Mouse (Mus musculus) CD4-positive, CD25-positive, alpha-beta regulatory T cell, adult 4 months (primary cell): ENCODE measurements around the gene Zfp385a. TPM values are rescaled to one million over a fixed set of nuclear protein-coding genes. Genes with fewer than 3 reads are reported as not detected.

Source experiments
- ATAC-seq: one replicate; pipeline ENCODE4 v1.8.0; 2017
- polyA plus RNA-seq, 2 experiments: library from polyadenylated mRNA; unstranded; fragments of 100-300 nt; shearing (Covaris generic); gene quantifications; one replicate each; pipeline ENCODE4 v1.2.1; 2017

Gene Zfp385a
- polyA plus RNA-seq, result not detected

DNA sequence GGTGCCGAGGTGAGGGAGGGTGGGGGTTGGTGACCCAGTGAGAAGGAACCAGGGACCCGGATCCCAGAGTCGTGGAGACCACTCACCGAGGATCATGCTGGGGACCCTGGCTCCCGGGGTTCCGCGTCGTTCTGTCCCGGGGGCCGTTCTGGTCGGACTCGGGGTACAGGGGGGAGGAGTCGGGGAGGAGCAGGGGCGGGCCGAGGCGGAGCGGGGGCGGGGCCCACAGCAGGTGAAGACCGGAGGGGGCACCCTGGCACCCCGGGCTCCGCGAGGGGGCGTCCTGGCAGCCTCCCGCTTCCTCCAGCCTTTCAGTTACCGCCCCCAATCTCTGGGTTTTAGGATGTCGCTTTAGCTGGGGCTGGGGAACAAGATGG lies at the start of gene Zfp385a:
TSS of gene Zfp385a (minus strand) at position 133 of the 377 bp plus-strand sequence.
- ATAC-seq, result peak; percentile 65

DNA sequence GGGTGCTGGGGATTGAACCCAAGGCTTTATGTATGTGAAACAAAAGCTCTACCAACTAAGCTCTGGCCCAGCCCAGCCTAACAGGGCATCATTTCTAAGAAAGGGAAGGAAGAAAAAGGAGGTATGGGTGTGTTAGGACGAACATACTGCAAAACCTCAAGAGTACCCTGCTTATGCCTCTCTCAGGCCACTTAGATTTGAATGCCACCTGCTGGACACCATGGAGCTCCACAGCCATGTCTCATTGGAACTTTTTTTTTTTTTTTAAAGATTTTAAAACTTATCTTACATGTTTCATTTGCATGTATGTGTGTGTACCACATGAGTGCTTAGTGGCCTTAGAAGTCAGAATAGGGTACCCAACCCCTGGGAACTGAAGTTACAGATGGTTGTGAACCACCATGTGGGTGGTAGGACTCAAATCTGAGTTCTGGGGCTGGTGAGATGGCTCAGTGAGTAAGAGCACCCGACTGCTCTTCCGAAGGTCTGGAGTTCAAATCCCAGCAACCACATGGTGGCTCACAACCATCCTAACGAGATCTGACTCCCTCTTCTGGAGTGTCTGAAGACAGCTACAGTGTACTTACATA lies 48.8 kb upstream of the Zfp385a start:
- no peak for ATAC-seq

DNA sequence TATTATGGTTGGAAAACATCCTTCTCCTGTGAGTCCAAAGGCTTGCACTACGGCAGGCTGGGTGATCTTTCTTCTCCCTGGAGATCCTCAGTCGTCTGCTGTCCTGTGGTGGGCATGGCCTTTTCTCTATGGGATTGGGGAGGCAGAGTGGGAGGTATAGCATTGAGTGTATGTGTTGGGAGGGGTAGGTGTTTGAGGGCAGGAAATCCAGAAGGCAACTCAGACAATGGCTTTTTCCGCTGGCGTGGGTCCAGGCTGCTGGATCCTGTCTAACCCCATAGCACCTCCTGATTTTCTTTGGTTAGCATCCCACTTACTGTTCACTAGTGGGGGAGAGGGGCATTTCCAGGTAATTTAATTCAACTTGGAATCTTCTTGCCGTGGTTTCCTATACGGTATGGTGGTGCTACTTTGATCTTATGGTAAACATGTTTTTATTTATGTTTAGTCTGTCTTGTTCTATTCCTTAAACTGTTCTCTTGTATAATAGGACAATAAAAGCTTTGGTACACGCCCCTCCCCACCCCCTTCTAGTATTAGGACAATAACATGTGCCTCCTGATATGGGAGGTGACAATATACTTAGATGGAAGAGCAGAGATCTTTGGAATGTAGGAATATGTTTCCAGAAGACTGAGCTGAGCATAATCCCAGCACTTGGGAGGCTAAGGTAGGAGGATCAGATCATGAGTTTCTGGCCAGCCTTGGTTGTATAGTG lies 44.0 kb upstream of the Zfp385a start:
- ATAC-seq, result no peak

DNA sequence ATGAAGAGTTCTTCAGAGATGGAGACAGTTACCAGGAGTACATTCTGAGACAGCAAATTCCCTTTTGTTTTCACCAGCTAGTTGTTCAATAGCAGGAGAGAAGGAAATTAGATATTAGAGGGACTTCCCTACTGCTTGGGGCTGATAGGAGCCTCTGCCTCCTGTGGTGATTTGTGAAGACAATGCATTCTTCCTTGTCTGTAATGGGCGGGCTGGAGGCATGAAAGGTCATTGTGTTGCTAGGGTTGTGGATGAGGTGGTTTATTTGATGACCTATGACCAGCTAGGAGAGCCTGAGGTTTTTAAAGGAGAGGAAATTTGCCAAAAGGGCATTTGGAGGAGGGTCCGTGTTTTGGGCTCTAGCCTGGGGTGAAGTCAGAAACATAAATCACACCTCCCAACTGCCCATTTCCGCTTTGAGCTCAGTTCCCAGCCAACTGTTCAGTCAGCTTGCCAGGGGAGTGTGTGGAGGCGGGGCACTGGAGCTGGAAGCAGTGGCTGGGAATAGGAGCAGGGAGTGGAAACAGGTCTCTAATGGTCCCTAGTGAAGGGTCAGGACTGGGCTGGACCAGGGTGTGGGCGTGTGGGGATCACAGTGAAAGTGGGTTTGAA lies 43.0 kb upstream of the Zfp385a start:
- ATAC-seq, result no peak

DNA sequence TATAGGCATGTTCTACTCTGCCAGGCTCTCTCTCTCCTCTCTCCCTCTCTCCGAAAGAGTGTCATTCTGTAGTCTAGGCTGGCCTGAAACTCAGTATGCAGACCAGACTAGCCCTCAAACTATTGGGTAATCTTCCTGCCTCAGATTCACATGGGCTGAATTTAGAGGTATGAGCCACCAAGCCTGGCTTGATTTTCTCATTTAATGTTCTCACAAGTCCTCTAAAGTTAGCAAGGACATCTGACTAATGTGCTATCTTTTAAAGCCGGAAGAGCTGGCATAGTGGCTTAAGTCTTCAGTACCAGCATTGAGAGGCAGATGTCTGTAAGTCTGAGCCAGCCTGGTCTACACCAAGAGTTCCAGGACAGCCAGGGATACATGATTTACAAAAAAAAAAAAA lies 42.2 kb upstream of the Zfp385a start:
- ATAC-seq, result no peak

DNA sequence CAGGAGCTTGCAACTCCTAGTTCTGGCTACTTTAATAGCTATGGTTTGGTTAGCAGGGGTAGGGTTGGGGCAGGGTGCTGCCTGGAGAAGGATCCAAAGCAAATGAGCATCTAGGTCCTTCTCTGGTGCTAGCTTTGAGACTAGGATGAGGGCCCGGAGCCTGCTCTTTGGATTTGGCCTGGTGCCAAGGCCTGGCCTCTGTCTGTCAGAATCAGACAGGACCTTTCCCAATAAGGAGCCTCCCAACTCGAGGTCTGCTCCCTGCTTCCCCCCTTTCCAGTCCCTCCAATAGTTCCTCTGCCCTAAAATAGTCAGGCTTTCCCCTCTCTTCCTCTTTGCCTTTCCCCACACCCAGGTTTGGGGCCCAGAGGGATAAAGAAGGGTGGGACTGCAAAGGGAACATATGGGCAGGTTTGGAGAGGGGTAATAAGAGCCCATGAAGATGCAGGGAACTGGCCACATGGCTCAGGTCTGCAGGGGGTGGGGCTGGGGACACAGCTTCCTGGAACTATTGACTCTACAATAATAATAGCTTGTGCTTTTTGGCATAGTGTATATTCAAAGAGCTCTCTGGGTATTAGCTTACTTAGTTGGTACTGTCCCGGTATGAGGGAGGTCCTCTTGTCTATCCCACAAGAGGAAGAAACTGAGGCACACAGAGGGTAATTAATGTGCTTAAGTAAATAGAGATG lies 38.9 kb upstream of the Zfp385a start:
- no peak for ATAC-seq

DNA sequence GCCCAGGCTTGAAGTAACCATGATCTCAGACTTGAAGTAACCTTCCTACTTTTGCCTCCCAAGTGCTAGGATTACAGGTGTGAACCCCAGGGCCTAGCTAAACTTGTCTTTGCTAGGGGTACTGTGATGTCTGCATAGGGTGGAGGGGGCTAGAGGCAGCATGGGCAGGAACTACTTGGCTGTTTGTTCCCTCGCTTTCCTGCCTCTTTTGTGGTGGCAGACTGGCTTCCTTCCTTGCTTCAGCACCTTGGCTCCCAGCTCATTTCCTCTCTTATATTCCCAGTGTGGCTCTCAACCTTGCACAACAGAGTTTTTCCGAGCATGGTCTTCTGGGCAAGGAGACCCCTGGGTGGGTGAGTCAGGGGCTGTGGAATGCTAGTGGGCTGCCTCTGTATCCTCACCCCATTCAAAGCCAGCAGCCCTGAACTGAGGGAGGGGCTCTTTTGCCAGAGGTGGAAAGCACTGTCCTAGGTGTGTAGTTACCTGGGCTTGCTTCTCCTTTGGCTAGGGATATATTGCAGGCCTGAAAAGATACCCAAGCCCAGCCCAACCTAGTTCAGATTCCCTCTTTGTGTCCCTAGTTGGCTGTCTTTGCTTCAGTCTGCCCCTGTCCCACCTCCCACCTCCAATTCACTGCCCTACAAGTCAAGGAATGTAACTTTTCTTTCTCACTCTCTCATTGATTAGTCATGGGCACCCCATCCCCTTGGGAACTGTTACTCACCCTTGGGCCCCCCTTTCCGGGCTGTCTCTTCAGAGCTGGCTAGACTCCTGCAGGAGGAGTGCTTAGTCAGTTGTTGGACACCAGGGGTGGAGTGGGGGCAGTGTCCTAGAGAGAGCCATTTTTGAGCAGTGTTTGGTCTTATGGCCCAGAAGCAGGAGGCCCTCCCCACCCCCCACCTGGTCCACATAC lies 38.1 kb upstream of the Zfp385a start:
- ATAC-seq, result no peak

DNA sequence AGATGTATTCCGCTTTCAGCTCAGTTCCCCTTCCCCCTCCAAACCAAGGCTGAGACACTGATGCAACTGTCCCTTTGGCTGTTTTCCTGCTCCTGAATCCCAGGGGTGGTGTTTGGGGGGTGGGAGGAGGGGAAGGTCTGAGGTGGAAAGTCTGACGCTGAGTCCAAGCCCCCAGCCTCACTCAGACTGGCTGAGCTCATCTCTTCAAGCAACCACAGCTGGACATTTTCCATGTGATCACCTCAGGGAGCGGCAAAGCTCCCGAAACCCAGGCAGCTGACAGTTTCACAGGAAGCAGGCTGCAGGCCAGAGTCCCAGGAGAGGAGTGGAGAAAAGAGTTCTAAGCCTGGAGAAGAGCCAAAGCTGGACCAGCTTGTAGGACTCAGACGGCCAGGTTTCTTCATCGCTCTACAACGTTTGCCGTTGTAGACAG lies 37.0 kb upstream of the Zfp385a start:
- no peak for ATAC-seq

DNA sequence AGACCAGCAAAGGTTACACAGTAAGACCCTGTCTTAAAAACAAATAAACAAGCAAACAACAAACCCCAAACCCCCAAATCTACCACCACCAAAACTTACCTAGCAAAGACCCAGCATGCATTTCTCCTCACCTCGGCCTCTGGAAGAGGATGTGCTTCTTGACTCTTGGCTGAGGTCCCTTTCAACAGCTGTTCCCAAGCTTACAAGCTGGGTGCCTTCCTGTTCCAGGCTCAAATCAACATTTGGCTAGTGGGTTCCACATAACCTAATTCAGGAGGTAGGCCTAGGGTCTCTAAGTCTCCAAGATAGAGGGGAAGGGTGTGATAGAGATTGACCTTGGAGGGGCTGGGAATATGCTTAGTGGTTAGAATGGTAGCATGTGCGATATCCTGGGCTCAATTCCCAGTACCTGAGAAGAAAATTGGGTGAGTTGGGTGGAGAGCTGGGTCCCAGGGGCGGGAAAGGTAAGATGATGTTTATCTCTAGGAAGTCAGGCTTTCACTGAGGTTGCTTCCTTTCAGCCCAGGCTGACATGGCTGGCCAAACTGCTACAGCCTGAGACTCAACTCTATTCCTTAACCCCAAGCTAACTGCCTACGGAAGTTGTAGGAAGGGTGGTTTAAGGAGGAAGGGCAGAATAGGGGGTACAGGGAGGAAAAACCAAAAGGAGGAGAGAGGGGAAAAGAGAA lies 35.4 kb upstream of the Zfp385a start:
- ATAC-seq, result no peak

DNA sequence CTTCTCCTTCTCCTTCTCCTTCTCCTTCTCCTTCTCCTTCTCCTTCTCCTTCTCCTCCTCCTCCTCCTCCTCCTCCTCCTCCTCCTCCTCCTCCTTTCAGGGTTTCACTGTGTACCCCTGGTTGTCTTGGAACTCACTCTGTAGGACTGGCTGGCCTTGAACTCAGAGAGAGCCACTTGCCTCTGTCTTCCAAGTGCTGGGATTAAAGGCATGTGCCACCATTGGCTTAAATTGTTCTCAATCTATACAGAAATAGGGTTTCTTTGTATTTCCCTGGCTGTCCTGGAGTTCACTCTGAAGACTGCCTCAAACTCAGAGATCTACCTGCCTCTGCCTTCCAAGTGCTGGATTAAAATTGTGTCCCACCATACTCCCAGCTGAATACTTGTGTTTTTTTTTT lies 32.6 kb upstream of the Zfp385a start:
- no peak for ATAC-seq

DNA sequence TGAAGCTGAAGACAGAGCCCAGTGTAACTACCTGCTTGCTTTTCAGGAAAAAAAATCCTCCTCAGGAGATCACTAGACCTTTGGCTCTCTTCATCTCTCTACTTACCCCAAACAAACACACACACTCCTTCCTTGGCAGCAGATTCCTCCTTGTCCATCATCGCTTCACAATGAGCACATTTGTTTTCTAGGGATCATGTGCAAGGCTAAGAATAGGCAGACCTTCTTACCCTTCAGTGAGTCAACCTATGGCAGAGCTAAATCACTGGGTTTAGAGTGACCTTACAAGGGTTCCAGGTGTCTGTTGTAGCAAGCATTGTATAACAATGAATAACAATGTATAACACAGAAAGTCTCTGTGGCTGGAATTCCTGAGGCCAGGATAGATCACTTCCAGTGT lies 31.8 kb upstream of the Zfp385a start:
- no peak for ATAC-seq

DNA sequence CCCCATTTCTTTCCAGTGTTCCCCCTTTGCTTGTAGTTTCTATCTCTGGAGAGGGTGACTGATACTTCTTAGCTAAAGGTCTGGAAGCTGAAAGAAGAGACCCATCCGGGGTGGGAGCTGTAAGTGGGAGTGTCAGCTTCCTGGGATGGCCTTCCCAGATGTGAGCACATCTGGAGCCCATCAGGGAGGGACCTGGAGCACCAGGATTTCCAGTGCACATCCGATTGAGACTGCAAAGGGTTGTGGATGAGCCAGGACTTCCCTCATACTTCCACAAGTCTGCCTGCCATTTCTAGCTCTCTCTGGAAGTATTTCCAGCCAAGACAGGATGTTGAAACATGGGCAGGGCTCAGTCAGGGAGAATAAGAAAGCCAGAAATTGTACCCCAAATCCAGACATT lies 31.3 kb upstream of the Zfp385a start:
- ATAC-seq, result no peak

DNA sequence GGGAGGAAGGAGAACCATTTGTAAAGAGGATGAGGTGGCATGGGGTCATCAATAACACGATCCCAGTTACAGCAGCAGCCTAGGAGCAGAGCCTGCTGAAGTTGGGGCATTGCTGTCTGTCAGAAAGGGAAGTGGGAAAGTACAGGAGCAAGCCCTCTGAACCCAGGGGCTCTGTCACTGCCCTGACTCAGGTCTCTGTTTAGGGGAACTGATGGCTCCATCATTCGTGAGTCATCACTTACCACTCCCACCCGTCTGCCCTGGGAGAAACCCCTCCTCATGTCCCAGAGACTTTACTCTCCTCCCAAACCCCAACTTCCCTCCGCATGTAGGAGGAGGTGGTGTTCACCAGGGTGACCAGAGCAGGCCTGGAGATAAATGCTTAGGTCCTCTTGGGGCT lies 30.6 kb upstream of the Zfp385a start:
- ATAC-seq, result no peak

DNA sequence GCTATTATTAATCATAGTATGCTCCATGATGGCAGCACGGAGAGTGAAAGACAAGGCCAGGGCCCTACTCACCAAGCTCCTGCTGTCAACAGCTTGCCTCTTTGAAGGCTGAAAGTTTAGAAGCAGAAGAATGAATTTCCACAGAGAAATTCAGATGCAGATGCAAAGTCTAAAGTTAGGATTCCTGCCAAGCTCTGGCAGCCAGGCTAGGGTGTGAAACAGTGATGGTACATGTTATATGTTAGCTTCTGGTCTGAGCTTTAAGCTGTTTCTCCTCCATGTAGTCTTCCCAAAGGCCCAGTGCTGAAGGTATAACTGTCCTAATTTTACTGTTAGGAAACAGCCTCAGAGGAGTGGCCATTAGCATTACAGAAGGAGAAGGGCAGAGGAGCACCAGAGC lies 29.2 kb upstream of the Zfp385a start:
- no peak for ATAC-seq

DNA sequence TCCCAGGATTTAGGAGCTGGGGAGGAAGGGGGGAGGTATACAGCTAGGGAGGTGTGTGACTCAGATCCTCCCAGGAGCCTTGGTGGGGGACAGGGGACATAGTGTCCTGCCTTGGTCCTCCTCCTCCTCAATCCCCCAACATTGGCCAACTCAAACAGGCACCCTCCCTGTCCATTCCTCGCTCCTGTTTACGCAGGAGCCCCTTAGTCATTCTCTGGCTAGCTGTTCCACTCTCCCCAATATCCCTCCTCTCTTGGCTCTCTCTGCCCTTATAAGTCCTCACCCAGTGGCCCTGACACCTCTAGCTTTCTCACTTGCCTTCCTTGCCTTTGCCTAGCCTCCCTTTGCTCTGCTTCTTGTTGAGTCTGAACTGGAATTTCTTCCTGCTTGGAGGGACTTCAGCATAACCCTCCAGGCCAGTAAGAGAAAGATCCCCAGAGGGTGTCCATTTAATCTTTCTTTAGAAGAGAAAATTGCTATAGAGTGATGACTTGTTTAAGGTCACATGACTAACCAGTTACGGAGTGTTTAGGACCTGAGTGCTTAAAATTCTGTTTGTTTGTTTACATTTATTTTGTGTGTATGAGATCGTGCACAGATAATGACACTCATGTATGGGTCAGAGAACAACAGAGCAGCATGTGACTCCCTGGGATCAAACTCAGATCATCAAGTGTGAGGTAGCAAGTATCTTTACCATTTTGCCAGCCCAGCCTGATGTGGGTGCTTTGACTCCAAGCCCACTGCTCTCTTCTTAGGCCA lies 28.5 kb upstream of the Zfp385a start:
- ATAC-seq, result no peak

DNA sequence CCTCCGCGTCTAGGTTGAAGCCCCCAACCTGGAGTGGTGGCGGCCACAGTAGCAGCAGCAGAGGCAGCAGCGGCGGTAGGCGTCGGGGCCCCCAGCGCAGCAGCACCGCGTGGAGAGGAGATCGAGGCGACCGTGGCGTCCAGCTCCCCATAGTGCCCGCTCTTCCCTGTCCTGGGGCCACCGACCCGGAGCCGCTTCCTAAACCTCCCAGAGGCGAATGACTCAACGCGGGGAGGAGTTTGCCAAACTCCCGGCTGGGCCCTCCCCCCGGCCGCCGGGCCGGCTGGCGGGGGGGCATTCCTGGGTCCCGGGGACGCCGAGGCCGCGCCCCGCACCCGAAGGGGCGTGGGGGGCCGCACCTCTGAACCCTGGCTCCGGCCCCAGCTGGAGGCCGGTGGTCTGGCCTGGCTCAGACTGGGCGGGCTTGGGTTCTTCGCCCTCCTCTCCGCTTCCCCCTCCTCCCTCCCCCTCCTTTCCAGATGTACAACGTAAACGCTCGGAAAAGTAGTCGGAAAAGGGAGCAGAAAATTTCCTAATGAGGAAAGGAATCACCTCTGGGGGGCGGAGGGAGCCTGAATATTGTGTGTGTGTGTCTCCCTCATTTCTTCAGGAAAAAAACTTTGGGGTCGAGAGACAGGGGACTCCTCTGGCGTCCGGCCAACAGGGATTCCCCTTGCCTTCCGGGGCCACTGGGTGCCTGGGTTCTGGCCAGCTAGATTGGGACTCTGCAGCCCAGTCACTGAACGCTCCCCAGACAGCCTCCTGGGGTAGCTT lies 26.7 kb upstream of the Zfp385a start, which contains the start of gene Itga5:
TSS of gene Itga5 (minus strand) at position 388 of the 774 bp plus-strand sequence.
- peak; percentile 55 for ATAC-seq

DNA sequence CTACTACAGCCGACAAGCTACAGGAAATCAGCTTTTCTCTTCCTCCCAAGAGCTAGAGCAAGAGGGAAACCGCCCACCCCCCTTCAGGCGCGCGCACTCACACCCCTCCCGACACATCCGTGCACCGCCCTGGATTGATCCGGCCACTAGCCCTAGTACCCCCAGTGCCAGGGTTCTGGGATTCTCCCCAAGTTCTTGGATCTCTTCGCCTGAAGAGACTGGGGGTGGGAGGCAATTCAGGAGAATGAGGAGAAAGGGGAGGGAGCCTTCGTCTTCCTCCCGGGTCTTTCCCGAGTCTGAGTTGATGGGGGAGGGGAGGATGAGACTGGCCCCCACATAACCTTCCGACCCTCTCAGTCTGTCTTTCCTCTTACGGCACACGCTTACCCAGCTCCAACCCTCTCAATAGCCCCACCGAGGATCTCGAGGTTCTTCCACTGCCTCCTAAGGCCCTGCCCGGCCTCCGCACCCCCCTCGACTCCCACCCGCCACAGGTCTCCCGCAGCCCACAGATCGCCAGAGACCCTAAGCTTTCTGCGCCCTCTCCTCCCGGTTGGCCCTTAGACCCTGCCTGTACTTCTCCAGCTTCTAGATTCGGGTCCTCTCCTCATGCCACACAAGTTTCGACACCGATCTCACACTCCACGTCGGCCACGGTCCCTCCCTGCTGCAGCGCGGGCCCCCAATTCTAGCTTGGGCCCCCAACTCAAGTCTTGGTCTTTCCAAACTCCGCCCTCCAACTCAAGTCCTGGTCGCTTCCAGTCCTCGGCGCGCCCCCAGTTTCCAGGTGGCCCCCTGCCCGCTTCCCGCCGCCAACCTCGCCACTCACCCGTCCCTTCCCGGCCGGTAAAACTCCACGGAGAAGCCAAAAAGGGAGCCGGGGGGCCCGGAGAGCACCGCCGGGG lies 25.8 kb upstream of the Zfp385a start:
- peak; percentile 79 for ATAC-seq

DNA sequence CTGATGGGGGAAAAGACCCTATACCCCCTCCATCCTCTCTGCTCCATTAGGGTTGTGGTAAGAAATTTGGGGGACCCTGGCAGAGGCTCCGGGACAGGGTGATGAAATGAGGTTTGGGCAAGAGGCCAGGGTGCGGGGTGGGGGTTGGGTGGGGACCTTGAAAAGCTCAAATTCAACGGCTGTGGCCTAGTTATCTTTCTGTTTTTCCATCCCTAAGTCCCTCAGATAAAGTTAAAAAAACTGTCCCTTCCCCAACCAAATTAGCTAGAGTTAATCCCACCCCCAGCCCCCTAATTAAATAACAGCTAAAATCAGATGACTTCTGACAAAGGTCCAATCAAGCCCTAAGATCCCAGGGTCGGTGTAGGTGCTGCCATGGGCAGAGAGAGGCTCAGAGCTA lies 24.9 kb upstream of the Zfp385a start:
- ATAC-seq, result no peak

DNA sequence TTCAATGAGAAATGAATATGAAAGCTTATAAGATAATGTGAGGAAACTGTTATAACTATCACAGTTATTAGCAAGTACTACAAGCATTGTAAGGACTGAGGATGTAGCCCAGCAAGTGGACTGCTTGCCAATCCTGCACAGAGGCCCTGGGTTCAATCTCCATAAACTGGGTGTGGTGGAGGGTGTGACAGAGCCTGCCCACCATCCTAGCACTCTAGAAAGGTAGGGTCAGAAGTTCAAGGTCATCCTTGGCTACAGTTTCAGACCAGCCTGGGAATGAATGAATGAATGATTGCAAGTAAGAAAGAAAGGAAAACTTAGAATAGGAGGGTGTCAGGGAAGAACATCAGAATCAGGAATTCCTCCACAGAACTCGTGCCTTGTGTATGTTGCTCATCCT lies 23.9 kb upstream of the Zfp385a start:
- no peak for ATAC-seq
